Mouse (Mus musculus): ENCODE data around the gene Pitx1. TPM values are rescaled to one million over a fixed set of nuclear protein-coding genes. Genes with fewer than 3 reads are reported as not detected.

Pitx1 gene
- polyA plus RNA-seq (2012; rRNA removed) (59.5 and 94.8 TPM in 2 replicates), polyA plus RNA-seq (2014; fragmentation: Nextera tagmentation; extraction: Ambion mirVana) (63.1 and 84.6 TPM in 2 replicates)

DNA sequence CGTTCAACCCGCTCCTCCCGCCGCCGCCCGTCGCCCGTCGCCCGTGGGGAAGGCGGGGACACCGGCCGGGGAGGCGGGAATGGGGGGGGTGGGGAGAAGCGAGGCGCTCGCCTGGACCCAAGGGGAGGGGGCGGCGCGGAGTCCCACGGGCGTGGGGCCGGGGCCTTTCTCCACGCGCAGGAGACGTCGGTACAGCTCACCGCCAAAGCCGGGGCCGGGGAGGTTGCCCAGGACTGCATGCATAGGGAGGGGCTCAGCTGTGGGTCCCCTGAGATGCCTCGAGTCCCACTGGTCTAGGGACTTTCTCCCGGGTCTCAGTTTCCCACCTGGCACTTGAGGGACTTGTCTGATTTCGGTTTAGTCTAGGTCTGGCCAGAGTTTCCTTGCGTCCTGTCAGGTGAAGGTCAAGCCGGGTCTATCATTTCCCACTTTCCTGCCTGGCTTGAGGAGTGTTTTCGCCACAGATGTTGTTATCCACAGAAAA is at the start of gene Pitx1:
Gene Pitx1 (minus strand): TSS at position 51 of the 484 bp plus-strand sequence.
- DNase-seq (ENCODE audit: low spot score) (no peak), ATAC-seq (ENCODE audit: low FRiP score, low read depth) (no peak)
- no peak for TF ChIP-seq POLR2A (IDR thresholded peaks at IDR 0.05; ENCODE audit: borderline replicate concordance, extremely low read depth, insufficient read depth, insufficient read length)
- peak within 1 kb of the TSS; percentile 81 for H3K27ac ChIP-seq (replicated peaks; ENCODE audit: low read depth, low read length)
- peak within 1 kb of the TSS; percentile 47 for H3K4me3 ChIP-seq (replicated peaks; ENCODE audit: low read length)
- peak within 1 kb of the TSS; percentile 66 for H3K4me2 ChIP-seq (replicated peaks; ENCODE audit: low read depth, low read length, severe bottlenecking)
- H3K9ac ChIP-seq (ENCODE audit: low read depth, low read length, severe bottlenecking) = peak within 1 kb of the TSS; percentile 77
- H3K4me1 ChIP-seq (ENCODE audit: control insufficient read depth, insufficient read depth, low read length) = peaks cover 17% of the 10 kb centered on the region
- H3K36me3 ChIP-seq (ENCODE audit: control insufficient read depth, insufficient read depth, low read length) = no peaks in the 10 kb centered on the region
- WGBS = 2% methylated on average over 27 of the region's 36 CpGs
- H3K9me3 ChIP-seq (ENCODE audit: control insufficient read depth, low read length) = no peaks in the 10 kb centered on the region
- H3K27me3 ChIP-seq (ENCODE audit: control insufficient read depth, insufficient read depth, low read length) = peaks cover 87% of the 10 kb centered on the region

DNA sequence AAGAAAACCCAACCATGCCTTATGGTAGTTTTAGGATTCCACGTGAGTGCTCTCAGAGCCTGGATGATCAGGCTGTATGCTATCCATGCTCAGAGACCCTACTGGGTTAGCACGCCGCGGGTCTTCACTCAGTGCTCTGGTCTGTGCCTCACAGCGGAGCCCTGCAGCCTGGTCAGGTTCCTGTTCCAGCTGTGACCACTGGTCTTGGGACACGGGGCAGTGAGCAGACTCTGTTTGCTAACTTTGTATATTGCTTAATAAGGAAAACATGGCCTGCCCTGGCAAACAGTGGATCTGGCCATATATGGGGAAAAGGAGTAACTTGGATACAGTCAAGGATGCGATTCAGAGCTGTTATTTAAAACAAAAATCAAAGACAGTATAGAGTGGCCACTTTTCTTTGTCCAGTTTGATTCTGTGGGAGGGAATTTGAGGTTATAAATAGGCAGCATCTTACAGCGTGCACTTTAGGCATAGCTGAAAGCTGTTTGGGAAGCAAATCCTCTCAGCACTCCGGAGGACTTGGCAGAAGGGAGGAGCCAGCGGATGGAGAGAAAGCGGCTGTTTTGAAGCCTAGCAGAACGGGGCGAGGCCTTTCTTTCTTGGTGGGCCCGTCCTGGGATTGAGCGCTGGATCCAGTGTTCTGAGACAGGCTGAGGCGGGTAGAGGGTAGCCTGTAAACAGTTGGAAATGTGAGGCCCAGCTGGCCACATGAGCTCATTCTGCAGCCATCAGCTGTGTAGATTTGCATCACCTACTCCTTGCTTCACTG is 45.6 kb upstream of the Pitx1 start:
- no peak overlapping the region for H3K27ac ChIP-seq (replicated peaks; ENCODE audit: low read depth, low read length)
- TF ChIP-seq POLR2A (IDR thresholded peaks at IDR 0.05; ENCODE audit: borderline replicate concordance, extremely low read depth, insufficient read depth, insufficient read length) = no peak
- 58% methylated on average over 16 of the region's 16 CpGs for WGBS

DNA sequence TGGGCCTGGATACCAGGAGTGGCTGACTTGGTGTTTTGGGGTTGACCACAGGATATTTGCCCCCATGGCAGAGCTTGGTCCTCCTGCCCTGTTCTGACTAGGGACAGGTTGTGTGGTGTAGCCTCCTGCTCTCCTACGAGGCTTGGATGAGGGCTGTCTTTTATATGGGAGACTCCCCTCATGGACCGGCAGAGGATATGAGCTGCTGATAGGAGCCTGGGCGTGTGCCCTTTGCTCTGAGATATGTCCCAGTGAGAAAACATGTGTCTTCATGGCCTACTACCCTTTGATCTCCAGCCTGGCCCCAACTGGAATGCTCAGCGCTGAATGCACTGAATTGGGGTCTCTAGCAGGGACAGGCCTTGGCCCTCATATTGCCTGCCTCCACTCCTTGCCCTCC is 42.4 kb upstream of the Pitx1 start:
- Histone ChIP-seq H3K27me3 (ENCODE audit: control insufficient read depth, insufficient read depth, low read length) (no peaks in the 10 kb centered on the region), H3K4me3 (replicated peaks; ENCODE audit: low read length) (no peak overlapping the region), H3K9ac (ENCODE audit: low read depth, low read length, severe bottlenecking) (no peak overlapping the region), H3K4me2 (replicated peaks; ENCODE audit: low read depth, low read length, severe bottlenecking) (no peak overlapping the region), H3K4me1 (ENCODE audit: control insufficient read depth, insufficient read depth, low read length) (0 out of 2 replicates have a peak, but pooled peaks cover 2% of the 10 kb centered on the region), H3K27ac (replicated peaks; ENCODE audit: low read depth, low read length) (no peak overlapping the region), H3K36me3 (ENCODE audit: control insufficient read depth, insufficient read depth, low read length) (no peaks in the 10 kb centered on the region), H3K9me3 (ENCODE audit: control insufficient read depth, low read length) (0 out of 2 replicates have a peak, but pooled peaks cover 5% of the 10 kb centered on the region)
- ATAC-seq (ENCODE audit: low FRiP score, low read depth) = no peak
- DNase-seq (ENCODE audit: low spot score) = no peak
- TF ChIP-seq POLR2A (IDR thresholded peaks at IDR 0.05; ENCODE audit: borderline replicate concordance, extremely low read depth, insufficient read depth, insufficient read length) = no peak
- WGBS = 71% methylated on average over 4 of the region's 4 CpGs

More for the DNA sequence above, 45.6 kb upstream of the Pitx1 start:
- Histone ChIP-seq H3K4me2 (replicated peaks; ENCODE audit: low read depth, low read length, severe bottlenecking) (no peak overlapping the region), H3K36me3 (ENCODE audit: control insufficient read depth, insufficient read depth, low read length) (no peaks in the 10 kb centered on the region), H3K4me1 (ENCODE audit: control insufficient read depth, insufficient read depth, low read length) (0 out of 2 replicates have a peak, but pooled peaks cover 2% of the 10 kb centered on the region), H3K4me3 (replicated peaks; ENCODE audit: low read length) (no peak overlapping the region), H3K27me3 (ENCODE audit: control insufficient read depth, insufficient read depth, low read length) (no peaks in the 10 kb centered on the region), H3K9me3 (ENCODE audit: control insufficient read depth, low read length) (no peaks in the 10 kb centered on the region), H3K9ac (ENCODE audit: low read depth, low read length, severe bottlenecking) (no peak overlapping the region)
- no peak for ATAC-seq (ENCODE audit: low FRiP score, low read depth)
- no peak for DNase-seq (ENCODE audit: low spot score)

DNA sequence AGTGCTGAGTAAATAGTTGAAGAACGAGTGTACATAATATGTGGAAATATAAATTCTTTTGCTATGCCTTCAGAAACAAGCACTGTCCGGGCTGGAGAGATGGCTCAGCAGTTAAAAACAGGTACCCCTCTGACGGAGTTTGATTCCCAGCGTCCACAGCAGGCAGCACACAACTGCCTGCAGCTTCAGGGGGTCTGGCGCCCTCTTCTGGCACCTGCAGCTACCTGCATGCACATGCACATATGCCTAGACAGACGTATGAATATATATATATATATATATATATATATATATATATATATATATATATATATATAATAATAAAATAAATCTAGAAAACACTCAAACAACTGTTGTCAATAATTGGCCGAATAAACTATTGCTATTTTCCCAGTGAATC is 35.4 kb upstream of the Pitx1 start:
- Histone ChIP-seq H3K9ac (ENCODE audit: low read depth, low read length, severe bottlenecking) (no peak overlapping the region), H3K36me3 (ENCODE audit: control insufficient read depth, insufficient read depth, low read length) (no peaks in the 10 kb centered on the region), H3K4me2 (replicated peaks; ENCODE audit: low read depth, low read length, severe bottlenecking) (no peak overlapping the region), H3K9me3 (ENCODE audit: control insufficient read depth, low read length) (0 out of 2 replicates have a peak, but pooled peaks cover 5% of the 10 kb centered on the region), H3K27me3 (ENCODE audit: control insufficient read depth, insufficient read depth, low read length) (no peaks in the 10 kb centered on the region), H3K4me3 (replicated peaks; ENCODE audit: low read length) (no peak overlapping the region), H3K27ac (replicated peaks; ENCODE audit: low read depth, low read length) (no peak overlapping the region), H3K4me1 (ENCODE audit: control insufficient read depth, insufficient read depth, low read length) (no peaks in the 10 kb centered on the region)
- TF ChIP-seq POLR2A (IDR thresholded peaks at IDR 0.05; ENCODE audit: borderline replicate concordance, extremely low read depth, insufficient read depth, insufficient read length) = no peak
- no peak for ATAC-seq (ENCODE audit: low FRiP score, low read depth)
- 85% methylated on average over 7 of the region's 7 CpGs for WGBS
- no peak for DNase-seq (ENCODE audit: low spot score)

DNA sequence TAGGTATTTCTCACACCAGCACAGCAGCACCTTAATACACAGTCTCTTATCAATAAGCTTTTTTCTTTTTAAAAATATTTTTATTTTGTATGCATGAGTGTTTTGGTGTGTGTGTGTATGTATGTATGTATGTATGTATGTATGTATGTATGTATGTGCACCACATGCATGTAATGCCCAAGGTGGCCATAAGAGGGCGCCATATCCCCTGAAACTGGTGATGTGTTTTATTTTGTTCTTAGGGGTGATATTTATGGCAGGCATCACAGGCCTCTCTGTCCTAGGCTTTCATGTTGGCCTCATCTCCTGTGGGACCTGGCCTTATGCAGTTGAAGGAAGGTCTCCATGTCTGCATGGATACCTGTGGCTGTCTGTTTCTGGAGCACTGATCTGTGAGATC is 34.0 kb upstream of the Pitx1 start:
- no peaks in the 10 kb centered on the region for H3K36me3 ChIP-seq (ENCODE audit: control insufficient read depth, insufficient read depth, low read length)
- H3K9me3 ChIP-seq (ENCODE audit: control insufficient read depth, low read length) = 0 out of 2 replicates have a peak, but pooled peaks cover 5% of the 10 kb centered on the region
- DNase-seq (ENCODE audit: low spot score) = no peak
- no peak overlapping the region for H3K27ac ChIP-seq (replicated peaks; ENCODE audit: low read depth, low read length)
- no peak for TF ChIP-seq POLR2A (IDR thresholded peaks at IDR 0.05; ENCODE audit: borderline replicate concordance, extremely low read depth, insufficient read depth, insufficient read length)
- 0 out of 2 replicates have a peak, but pooled peaks cover 3% of the 10 kb centered on the region for H3K27me3 ChIP-seq (ENCODE audit: control insufficient read depth, insufficient read depth, low read length)
- no peak overlapping the region for H3K9ac ChIP-seq (ENCODE audit: low read depth, low read length, severe bottlenecking)
- WGBS = 81% methylated on average over 1 of the region's 1 CpGs
- no peak overlapping the region for H3K4me3 ChIP-seq (replicated peaks; ENCODE audit: low read length)
- ATAC-seq (ENCODE audit: low FRiP score, low read depth) = no peak
- no peaks in the 10 kb centered on the region for H3K4me1 ChIP-seq (ENCODE audit: control insufficient read depth, insufficient read depth, low read length)
- no peak overlapping the region for H3K4me2 ChIP-seq (replicated peaks; ENCODE audit: low read depth, low read length, severe bottlenecking)
